Mouse (Mus musculus): ENCODE measurements around the gene Itpripl2. TPM values are rescaled to one million over a fixed set of nuclear protein-coding genes. Genes with fewer than 3 reads are reported as not detected.
A peak's percentile ranks its signal among the peaks of the same experiment; 100 is the strongest.

Gene Itpripl2
- total and polyA plus RNA-seq, 3 experiments = not detected

- in situ Hi-C loops (cut with MboI; ENCODE audit: low pct_ligation_motif_present, low pct_unique_long_range_greater_than_20kb, low sequenced_read_pairs) = loop anchor here (5.0 kb wide), 1 partner anchor 71 kb away; no protein-coding TSS in a partner anchor
- no peak overlapping the region for H3K9ac ChIP-seq (ENCODE audit: insufficient read depth, low read depth)
- no peak for DNase-seq (ENCODE audit: extremely low read depth)
- no peaks in the 10 kb centered on the region for H3K9me3 ChIP-seq (replicated peaks; ENCODE audit: low read length)
- dilution Hi-C loops (cut with MboI; ENCODE audit: extremely low pct_ligation_motif_present, extremely low pct_unique_long_range_greater_than_20kb, low sequenced_read_pairs) = no loop called here
- H3K4me3 ChIP-seq (replicated peaks in 1 of 3; ENCODE audit: low read depth in 2 of 3, low read length in 2 of 3, poor library complexity in 1 of 3) = no peak overlapping the region
- H3K36me3 ChIP-seq (replicated peaks in 1 of 2; ENCODE audit: control insufficient read depth in 1 of 2, insufficient read depth in 1 of 2, low read length in 1 of 2) = no peaks in the 10 kb centered on the region
- H3K27ac ChIP-seq (ENCODE audit: insufficient read depth, low read depth) = no peak overlapping the region
- no peak overlapping the region for H3K4me2 ChIP-seq (ENCODE audit: insufficient read depth, low read depth, poor library complexity, severe bottlenecking)
- H3K4me1 ChIP-seq (ENCODE audit: control insufficient read depth in 1 of 2, insufficient read depth in 2 of 2) = peaks cover 0 to 4% of the 10 kb centered on the region in 2 experiments; a peak in 3 of 4 replicates
- H3K27me3 ChIP-seq (replicated peaks) = peaks cover 11% of the 10 kb centered on the region
- TF ChIP-seq UBTF (IDR thresholded peaks at IDR 0.05; ENCODE audit: low read depth, low read length) (no peak), MAZ (IDR thresholded peaks at IDR 0.05; ENCODE audit: low read depth, low read length) (no peak), SMC3 (IDR thresholded peaks at IDR 0.05; ENCODE audit: low read depth, low read length) (no peak), POLR2A (IDR thresholded peaks at IDR 0.05; ENCODE audit: low read depth, low read length) (no peak)
- no peaks in the 10 kb centered on the region for H3K79me2 ChIP-seq (replicated peaks; ENCODE audit: control insufficient read depth, extremely low read depth, insufficient read depth, poor library complexity, severe bottlenecking)
Measured at GRCm38 (mm10) chr7:118441535-118441934, 50.2 kb downstream of the Itpripl2 start.

DNA sequence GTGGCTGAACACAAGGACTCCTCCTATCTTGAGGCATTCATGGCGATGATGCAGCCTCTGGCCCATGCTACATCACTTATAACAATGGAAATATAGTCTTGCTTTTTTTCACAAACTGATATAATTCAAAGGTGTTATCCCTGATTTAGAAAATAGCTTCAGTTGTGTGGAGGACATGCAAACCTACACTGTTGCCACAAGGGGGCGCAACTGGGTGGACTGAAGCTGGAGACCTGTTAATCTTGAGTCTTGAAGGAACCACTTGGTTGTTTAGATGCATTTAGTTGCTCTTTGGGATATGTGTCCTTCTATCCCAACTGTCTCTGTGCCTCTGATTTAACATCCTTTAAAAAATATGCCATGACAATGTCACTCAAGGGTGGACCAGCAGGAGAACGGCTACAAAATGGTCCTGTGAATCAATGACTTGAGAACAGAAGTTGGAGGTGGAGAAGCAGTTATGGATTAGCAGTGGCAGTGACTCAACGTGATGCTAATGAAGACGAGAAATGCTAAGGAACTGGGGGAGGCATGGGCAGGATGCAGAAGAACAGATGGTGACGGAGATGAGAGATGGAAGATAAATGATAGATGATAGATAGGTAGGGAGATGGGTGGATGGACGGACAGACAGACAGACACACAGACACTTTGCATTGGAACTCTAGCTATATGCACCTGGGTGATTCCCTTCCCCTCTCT lies 54.5 kb downstream of the Itpripl2 start:
- in situ Hi-C loops (cut with MboI; ENCODE audit: low pct_ligation_motif_present, low pct_unique_long_range_greater_than_20kb, low sequenced_read_pairs) (no loop called here), dilution Hi-C loops (cut with MboI; ENCODE audit: extremely low pct_ligation_motif_present, extremely low pct_unique_long_range_greater_than_20kb, low sequenced_read_pairs) (no loop called here)
- DNase-seq (ENCODE audit: extremely low read depth) = peak; percentile 55

More for the DNA sequence above, 54.5 kb downstream of the Itpripl2 start:
- Histone ChIP-seq H3K4me1 (ENCODE audit: control insufficient read depth in 1 of 2, insufficient read depth in 2 of 2) (no peaks in the 10 kb centered on the region), H3K9me3 (replicated peaks; ENCODE audit: low read length) (no peaks in the 10 kb centered on the region), H3K9ac (ENCODE audit: insufficient read depth, low read depth) (no peak overlapping the region), H3K27ac (ENCODE audit: insufficient read depth, low read depth) (no peak overlapping the region), H3K4me2 (ENCODE audit: insufficient read depth, low read depth, poor library complexity, severe bottlenecking) (no peak overlapping the region), H3K36me3 (replicated peaks in 1 of 2; ENCODE audit: control insufficient read depth in 1 of 2, insufficient read depth in 1 of 2, low read length in 1 of 2) (no peaks in the 10 kb centered on the region), H3K4me3 (replicated peaks in 1 of 3; ENCODE audit: low read depth in 2 of 3, low read length in 2 of 3, poor library complexity in 1 of 3) (no peak overlapping the region), H3K27me3 (replicated peaks) (peaks cover 9% of the 10 kb centered on the region), H3K79me2 (replicated peaks; ENCODE audit: control insufficient read depth, extremely low read depth, insufficient read depth, poor library complexity, severe bottlenecking) (no peaks in the 10 kb centered on the region)
- TF ChIP-seq CTCF (conservative IDR thresholded peaks at IDR 0.05 in 1 of 2, IDR thresholded peaks at IDR 0.05 in 1 of 2; ENCODE audit: low read depth in 2 of 2, low read length in 2 of 2) (peak; percentile 83 to 90), RAD21 (IDR thresholded peaks at IDR 0.05; ENCODE audit: low read depth, low read length) (peak; percentile 73), JUN (IDR thresholded peaks at IDR 0.05; ENCODE audit: insufficient read depth, low read depth, low read length) (no peak), SIN3A (IDR thresholded peaks at IDR 0.05; ENCODE audit: low read length) (no peak), ZC3H11A (IDR thresholded peaks at IDR 0.05; ENCODE audit: low read depth, low read length) (peak; percentile 47; the same call in 1 of the 2 replicates), CHD1 (IDR thresholded peaks at IDR 0.05; ENCODE audit: low read depth, low read length) (no peak), TCF12 (IDR thresholded peaks at IDR 0.05; ENCODE audit: low read depth, low read length) (0 out of 2 replicates have a peak, but pooled peaks have one; percentile 18), SMC3 (IDR thresholded peaks at IDR 0.05; ENCODE audit: low read depth, low read length) (peak; percentile 93), NELFE (IDR thresholded peaks at IDR 0.05; ENCODE audit: low read depth, low read length) (no peak)

Other genes with a start within 250 kb of the Itpripl2 start
- gene Smg1, start 248.3 kb downstream of the Itpripl2 start, total RNA-seq (2012; rRNA removed) = 28.0 and 29.2 TPM in 2 replicates
- 16.1 and 17.7 TPM in 2 replicates for gene Smg1, start 248.3 kb downstream of the Itpripl2 start, total RNA-seq (2014; rRNA removed)
- gene Smg1, start 248.3 kb downstream of the Itpripl2 start, polyA plus RNA-seq (2012; ENCODE audit: insufficient read length, low read depth) = 33.2 and 35.0 TPM in 2 replicates
- not detected in 2 replicates for gene Syt17, start 43.8 kb downstream of the Itpripl2 start, total RNA-seq (2012; rRNA removed)
- gene Syt17, start 43.8 kb downstream of the Itpripl2 start, total RNA-seq (2014; rRNA removed) = not detected in 2 replicates
- gene Syt17, start 43.8 kb downstream of the Itpripl2 start, polyA plus RNA-seq (2012; ENCODE audit: insufficient read length, low read depth) = not detected in 2 replicates
- 43.6 and 54.2 TPM in 2 replicates for gene Coq7, start 41.4 kb upstream of the Itpripl2 start, total RNA-seq (2012; rRNA removed)
- 38.8 and 42.1 TPM in 2 replicates for gene Coq7, start 41.4 kb upstream of the Itpripl2 start, total RNA-seq (2014; rRNA removed)
- gene Coq7, start 41.4 kb upstream of the Itpripl2 start, polyA plus RNA-seq (2012; ENCODE audit: insufficient read length, low read depth) = 50.4 and 53.7 TPM in 2 replicates
- gene Tmc7, start 92.8 kb upstream of the Itpripl2 start, total RNA-seq (2012; rRNA removed) = not detected in 2 replicates
- 0.13 TPM in 1 of 2 replicates, not detected in the other for gene Tmc7, start 92.8 kb upstream of the Itpripl2 start, total RNA-seq (2014; rRNA removed)
- gene Tmc7, start 92.8 kb upstream of the Itpripl2 start, polyA plus RNA-seq (2012; ENCODE audit: insufficient read length, low read depth) = 0.26 TPM in 1 of 2 replicates, not detected in the other
- not detected in 2 replicates for gene Tmc5, start 105.3 kb upstream of the Itpripl2 start, total RNA-seq (2012; rRNA removed)
- not detected in 2 replicates for gene Tmc5, start 105.3 kb upstream of the Itpripl2 start, total RNA-seq (2014; rRNA removed)
- gene Tmc5, start 105.3 kb upstream of the Itpripl2 start, polyA plus RNA-seq (2012; ENCODE audit: insufficient read length, low read depth) = 0.08 TPM in 1 of 2 replicates, not detected in the other
- gene Gde1, start 213.8 kb upstream of the Itpripl2 start, total RNA-seq (2012; rRNA removed) = 109 and 116 TPM in 2 replicates
- 206 and 211 TPM in 2 replicates for gene Gde1, start 213.8 kb upstream of the Itpripl2 start, total RNA-seq (2014; rRNA removed)
- gene Gde1, start 213.8 kb upstream of the Itpripl2 start, polyA plus RNA-seq (2012; ENCODE audit: insufficient read length, low read depth) = 90.6 and 113 TPM in 2 replicates
- gene Ccp110, start 220.6 kb upstream of the Itpripl2 start, total RNA-seq (2012; rRNA removed) = 13.4 and 16.9 TPM in 2 replicates
- gene Ccp110, start 220.6 kb upstream of the Itpripl2 start, total RNA-seq (2014; rRNA removed) = 10.6 and 11.9 TPM in 2 replicates
- gene Ccp110, start 220.6 kb upstream of the Itpripl2 start, polyA plus RNA-seq (2012; ENCODE audit: insufficient read length, low read depth) = 14.6 and 16.3 TPM in 2 replicates
- gene Vps35l, start 248.3 kb upstream of the Itpripl2 start, total RNA-seq (2012; rRNA removed) = 39.0 and 43.9 TPM in 2 replicates
- 45.8 and 54.7 TPM in 2 replicates for gene Vps35l, start 248.3 kb upstream of the Itpripl2 start, total RNA-seq (2014; rRNA removed)
- gene Vps35l, start 248.3 kb upstream of the Itpripl2 start, polyA plus RNA-seq (2012; ENCODE audit: insufficient read length, low read depth) = 46.0 and 57.7 TPM in 2 replicates